Mouse (Mus musculus): Measurements from ENCODE around the gene Gm17654. TPM values are rescaled to one million over a fixed set of nuclear protein-coding genes. Genes with fewer than 3 reads are reported as not detected.
"Not testable (repeated sequence)": the region's sequence is repeated elsewhere in the genome, so short reads cannot be mapped to it uniquely, and the experiment has no call there.

The Gm17654 gene
- total RNA-seq (2021): not detected

DNA sequence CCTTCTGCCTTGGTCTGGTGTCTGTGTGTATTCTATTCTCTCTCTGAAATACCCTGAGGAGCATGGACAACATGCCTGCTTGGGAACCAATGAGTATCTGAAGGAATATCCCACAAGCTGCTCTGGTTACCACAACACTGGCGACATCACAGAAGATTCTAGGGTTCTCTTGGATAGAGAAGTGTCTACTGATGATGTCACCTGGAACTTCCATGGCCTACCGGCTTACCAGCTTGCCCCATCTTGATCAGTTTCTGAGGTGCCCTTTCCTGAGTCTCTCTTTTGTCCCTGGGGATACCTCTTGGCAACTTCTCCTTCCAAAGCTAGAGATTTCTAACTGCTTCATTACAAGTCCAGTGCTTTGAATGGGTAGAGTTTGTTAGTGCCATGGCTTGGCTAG, at the start of gene Gm17654:
TSS of gene Gm17654 (minus strand) at position 101 of the 400 bp plus-strand sequence.
- not testable (repeated sequence) for DNase-seq

DNA sequence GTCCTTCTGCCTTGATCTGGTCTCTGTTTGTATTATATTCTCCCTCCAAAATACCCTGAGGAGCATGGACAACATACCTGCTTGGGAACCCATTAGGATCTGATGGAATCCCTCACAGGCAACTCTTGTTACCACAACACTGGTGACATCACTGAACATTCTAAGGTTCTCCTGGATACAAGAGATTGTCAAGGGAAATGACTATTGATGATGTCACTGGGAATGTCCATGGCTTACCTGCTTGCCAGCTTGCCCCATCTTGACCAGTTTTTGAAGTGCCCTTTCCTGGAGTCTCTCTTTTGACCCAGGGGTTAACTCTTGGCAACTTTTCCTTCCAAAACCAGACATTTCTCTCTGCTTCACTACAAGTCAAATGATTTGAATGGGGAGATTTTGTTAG, 29.0 kb upstream of the Gm17654 start, which contains the start of gene Gm10375:
TSS of gene Gm10375 (minus strand) at position 101 of the 400 bp plus-strand sequence.
- not testable (repeated sequence) for DNase-seq

DNA sequence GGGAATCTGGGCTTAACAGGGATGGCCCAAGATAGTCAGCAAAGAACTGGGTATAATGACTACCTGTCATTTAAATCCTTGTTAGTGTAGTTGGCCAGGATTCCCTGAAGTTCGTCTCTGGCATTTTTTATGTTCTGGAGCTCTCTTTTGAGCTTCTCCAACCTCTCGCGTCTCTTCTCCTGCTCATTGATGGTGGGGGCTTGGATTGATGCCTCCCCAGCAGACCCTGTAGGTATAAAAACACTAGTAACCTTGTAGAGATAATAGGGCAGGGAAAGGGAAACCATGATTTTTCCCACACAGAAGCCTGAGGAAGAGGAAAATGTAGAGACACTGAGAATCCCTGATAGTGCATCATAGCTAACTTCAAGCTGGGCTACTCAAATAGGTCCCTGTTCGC, 977 bp downstream of the Gm17654 start:
- DNase-seq: not testable (repeated sequence)

GRCm38 (mm10) chr14:43552271-43552670, 26.7 kb downstream of the Gm17654 start:
- DNase-seq: not testable (repeated sequence)

- DNase-seq: not testable (repeated sequence)
Observed at GRCm38 (mm10) chr14:43546281-43546680, 32.7 kb downstream of the Gm17654 start.

DNA sequence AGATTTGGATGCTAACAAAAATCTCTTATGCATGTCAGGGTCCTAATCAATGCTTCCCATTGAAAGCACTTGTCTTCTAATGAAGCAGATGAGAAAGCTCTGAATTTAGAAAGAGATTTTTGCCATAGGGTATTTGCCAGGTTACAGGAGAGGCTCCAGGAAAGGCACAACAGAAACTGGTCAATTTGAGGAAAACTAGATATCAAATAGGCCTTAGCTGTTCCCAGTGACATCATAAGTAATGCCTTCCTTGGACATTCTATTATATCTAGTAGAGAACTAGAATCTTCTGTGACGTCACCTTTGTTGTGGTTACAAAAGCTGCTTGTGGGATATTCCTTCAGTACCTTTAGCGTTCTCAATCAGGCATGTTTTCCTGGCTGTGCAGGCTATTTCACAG, 35.7 kb downstream of the Gm17654 start, which contains the start of gene Gm5799:
TSS of gene Gm5799 (plus strand) at position 301 of the 400 bp plus-strand sequence.
- not testable (repeated sequence) for DNase-seq

- DNase-seq: not testable (repeated sequence)
Observed at GRCm38 (mm10) chr14:43538144-43538543, 40.8 kb downstream of the Gm17654 start.

DNA sequence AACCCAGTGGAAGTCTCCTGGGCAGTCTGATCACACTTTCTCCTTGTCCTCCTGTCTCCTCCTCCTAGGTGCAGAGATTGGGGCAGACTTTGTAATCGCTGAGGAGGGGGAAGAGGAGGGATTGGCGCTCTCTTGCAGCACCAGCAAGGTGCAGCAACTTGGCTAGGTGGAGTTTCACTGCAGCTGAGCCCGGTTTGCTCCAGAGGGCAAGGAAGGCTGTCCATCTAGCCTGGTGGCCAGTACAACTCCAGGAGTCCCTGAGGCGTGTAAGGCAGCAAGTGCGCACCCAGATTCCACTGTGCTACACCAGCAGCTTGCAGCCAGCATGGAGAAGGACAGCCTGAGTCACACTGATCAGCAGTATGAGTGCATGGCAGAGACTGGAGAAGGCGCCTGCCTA, 46.6 kb downstream of the Gm17654 start:
- peak in 1 of 2 experiments; percentile 22 for DNase-seq

GRCm38 (mm10) chr14:43532011-43532383, 46.9 kb downstream of the Gm17654 start:
- not testable (repeated sequence) for DNase-seq

- not testable (repeated sequence) for DNase-seq
Observed at GRCm38 (mm10) chr14:43531052-43532010, 47.6 kb downstream of the Gm17654 start.

Other genes starting within 250 kb of the Gm17654 start
- not detected for gene 1700001F09Rik, start 231.3 kb downstream of the Gm17654 start, total RNA-seq (2021)
- gene Gm8138, start 162.8 kb downstream of the Gm17654 start, total RNA-seq (2021): not detected
- not detected for gene Gm5799, start 35.6 kb downstream of the Gm17654 start, total RNA-seq (2021)
- not detected for gene Gm10375, start 28.9 kb upstream of the Gm17654 start, total RNA-seq (2021)
- not detected for gene Gm8165, start 98.1 kb upstream of the Gm17654 start, total RNA-seq (2021)
- gene Gm7324, start 118.7 kb upstream of the Gm17654 start, total RNA-seq (2021): 1 to 10 TPM; 1.2 to 1.5 TPM
- not detected for gene Gm16506, start 148.3 kb upstream of the Gm17654 start, total RNA-seq (2021)
- not detected for gene Gm6526, start 168.7 kb upstream of the Gm17654 start, total RNA-seq (2021)
- not detected for gene Gm8180, start 205.6 kb upstream of the Gm17654 start, total RNA-seq (2021)

All from layer of hippocampus, postnatal 36 days (tissue).